Mouse (Mus musculus) megakaryocyte, embryonic 14.5 days (primary cell): ENCODE data around the gene Cpm. TPM values are rescaled to one million over a fixed set of nuclear protein-coding genes. Genes with fewer than 3 reads are reported as not detected.
"Not testable (repeated sequence)": the region's sequence is repeated elsewhere in the genome, so short reads cannot be mapped to it uniquely, and the experiment has no call there.

Experiments used
- H3K27me3 ChIP-seq: replicated peaks from 2 replicates; pipeline ENCODE3; 2012; ENCODE audit warnings: inconsistent platforms
- H3K36me3 ChIP-seq: replicated peaks from 2 replicates; pipeline ENCODE3; 2012; ENCODE audit warnings: low read length, inconsistent platforms, mixed read lengths
- H3K4me1 ChIP-seq: 2 replicates; pipeline ENCODE4 v1.6.1; 2012; ENCODE audit warnings: inconsistent platforms
- H3K4me3 ChIP-seq: replicated peaks from 2 replicates; pipeline ENCODE3; 2012; ENCODE audit warnings: moderate library complexity, mild to moderate bottlenecking, inconsistent platforms
- H3K9me3 ChIP-seq: 2 replicates; pipeline ENCODE4 v1.6.1; 2012; ENCODE audit warnings: inconsistent platforms
- FLI1 ChIP-seq: IDR thresholded peaks from 2 replicates; pipeline ENCODE4 v1.6.1; 2012; ENCODE audit warnings: low read length, inconsistent platforms, mixed read lengths
- GATA1 ChIP-seq: IDR thresholded peaks from 3 replicates; pipeline ENCODE4 v1.6.1; 2012; ENCODE audit warnings: mixed read lengths, low read length, inconsistent platforms, borderline replicate concordance
- polyA plus RNA-seq: library from polyadenylated mRNA; stranded (reverse); fragments of >175 nt; gene quantifications from 2 replicates; pipeline ENCODE4 v1.2.3, GENCODE M21; 2012; ENCODE audit warnings: low replicate concordance; ENCODE audit not compliant: insufficient read depth

The Cpm gene
- polyA plus RNA-seq, 1 experiment = not detected

DNA sequence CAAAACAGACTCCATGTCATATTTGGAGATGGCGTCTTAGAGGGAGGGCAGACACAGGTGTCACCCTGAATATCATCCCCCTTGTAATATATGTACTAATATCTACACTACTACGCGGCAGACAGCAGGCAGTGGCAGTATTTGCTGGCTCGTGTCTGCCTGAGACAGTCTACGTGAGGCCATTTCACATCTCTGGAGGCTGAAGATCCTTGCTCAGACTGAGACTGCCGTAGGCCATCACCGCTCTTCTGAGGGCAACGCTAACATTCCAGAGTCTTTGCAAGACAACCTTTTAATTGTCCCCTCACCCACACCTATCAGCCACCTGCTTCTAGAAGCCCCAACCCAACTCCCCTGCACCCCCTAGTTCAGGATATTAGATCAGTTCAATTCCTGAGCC, 84.2 kb downstream of the Cpm start:
- Histone ChIP-seq H3K27me3 (no peaks in the 10 kb centered on the region), H3K4me1 (peaks cover 73% of the 10 kb centered on the region), H3K4me3 (no peak overlapping the region), H3K9me3 (no peaks in the 10 kb centered on the region), H3K36me3 (peaks cover 10% of the 10 kb centered on the region)
- TF ChIP-seq FLI1 = no peak
- no peak for TF ChIP-seq GATA1

DNA sequence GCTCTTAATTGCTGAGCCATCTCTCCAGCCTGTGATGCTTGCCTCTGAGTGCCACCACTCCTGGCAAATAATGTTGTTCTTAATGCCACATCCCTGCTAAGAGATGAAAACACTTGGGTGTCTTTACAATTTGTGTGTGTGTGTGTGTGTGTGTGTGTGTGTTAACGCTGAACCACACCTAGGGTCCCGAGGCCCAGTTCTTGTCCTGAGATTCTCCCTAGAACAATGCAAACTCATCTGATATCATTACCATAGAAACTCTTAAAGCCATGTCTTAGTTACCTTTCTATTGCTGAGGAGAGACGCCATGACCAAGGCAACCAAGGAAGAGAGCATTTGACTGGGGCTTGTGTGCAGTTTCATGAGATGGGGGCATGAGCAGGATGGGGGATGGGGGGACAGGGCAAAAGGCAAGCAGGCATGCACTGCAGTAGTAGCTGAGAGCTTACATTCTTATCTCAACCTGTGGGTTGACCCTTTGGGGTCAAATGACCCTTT, 84.8 kb downstream of the Cpm start:
- Histone ChIP-seq H3K4me1 (peaks cover 74% of the 10 kb centered on the region), H3K9me3 (no peaks in the 10 kb centered on the region), H3K36me3 (peaks cover 4% of the 10 kb centered on the region), H3K4me3 (no peak overlapping the region), H3K27me3 (no peaks in the 10 kb centered on the region)
- no peak for TF ChIP-seq FLI1
- no peak for TF ChIP-seq GATA1

DNA sequence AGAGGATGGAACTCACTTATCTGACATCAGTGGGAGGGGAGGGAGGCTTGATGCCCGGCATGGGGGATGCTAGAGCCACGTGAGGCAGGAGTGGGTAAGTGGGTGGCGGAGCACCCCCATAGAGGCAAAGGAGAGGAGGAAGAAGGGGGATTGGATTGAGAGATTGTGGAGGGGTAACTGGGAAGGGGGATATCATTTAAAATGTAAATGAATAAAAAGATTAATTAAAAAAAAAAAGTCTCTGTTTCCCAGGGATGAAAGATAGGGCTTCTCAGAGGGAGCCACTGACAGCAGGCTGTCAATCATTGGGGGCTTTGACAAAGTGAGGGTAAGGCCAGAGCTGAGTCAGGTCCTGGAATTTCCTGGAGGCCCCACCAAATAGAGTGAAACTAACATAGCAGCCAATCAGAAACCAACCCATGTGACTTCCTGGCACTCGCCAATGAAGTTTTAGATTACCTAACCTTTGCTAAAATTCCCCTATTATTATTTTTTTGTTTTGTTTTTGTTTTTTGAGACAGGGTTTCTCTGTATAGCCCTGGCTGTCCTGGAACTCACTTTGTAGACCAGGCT, 85.7 kb downstream of the Cpm start:
- no peak for TF ChIP-seq FLI1
- no peak for TF ChIP-seq GATA1
- Histone ChIP-seq H3K27me3 (no peaks in the 10 kb centered on the region), H3K4me1 (peaks cover 81% of the 10 kb centered on the region), H3K4me3 (no peak overlapping the region), H3K36me3 (no peaks in the 10 kb centered on the region), H3K9me3 (no peaks in the 10 kb centered on the region)

DNA sequence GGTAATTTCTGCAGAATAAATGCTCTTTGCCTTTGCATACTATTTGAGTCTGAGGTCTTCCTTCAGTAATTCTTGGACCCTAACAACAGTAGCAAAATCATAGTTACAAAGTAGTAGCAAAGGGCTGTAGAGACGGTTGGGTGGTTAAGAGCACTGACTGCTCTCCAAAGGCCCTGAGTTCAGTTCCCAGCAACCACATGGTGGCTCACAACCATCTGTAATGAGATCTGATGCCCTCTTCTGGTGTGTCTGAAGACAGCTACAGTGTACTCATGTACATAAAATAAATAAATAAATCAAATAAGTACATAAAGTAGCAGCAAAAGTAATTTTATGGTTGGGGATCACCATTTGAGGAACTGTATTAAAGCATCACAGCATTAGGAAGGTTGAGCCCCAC, 86.4 kb downstream of the Cpm start:
- H3K36me3 ChIP-seq, H3K27me3 ChIP-seq, H3K9me3 ChIP-seq, H3K4me3 ChIP-seq: not testable (repeated sequence)
- peaks cover 83% of the 10 kb centered on the region for H3K4me1 ChIP-seq

DNA sequence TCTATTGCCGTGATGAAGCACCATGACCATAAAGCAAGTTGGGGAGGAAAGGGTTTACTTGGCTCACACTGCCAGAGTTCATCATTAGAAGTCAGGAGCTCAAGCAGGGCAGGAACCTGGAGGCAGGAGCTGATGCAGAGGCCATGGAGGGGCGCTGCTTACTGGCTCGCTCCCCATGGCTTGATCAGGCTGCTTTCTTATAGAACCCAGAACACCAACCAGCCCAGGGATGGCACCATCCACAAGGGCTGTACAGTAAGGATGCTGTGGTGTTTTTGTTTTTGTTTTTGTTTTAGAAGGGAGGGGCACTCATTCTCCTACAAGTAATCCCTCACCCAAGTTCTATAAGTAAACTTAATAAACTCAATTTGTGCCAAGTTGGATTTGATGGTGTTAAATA, 87.4 kb downstream of the Cpm start:
- no peaks in the 10 kb centered on the region for H3K36me3 ChIP-seq
- peaks cover 84% of the 10 kb centered on the region for H3K4me1 ChIP-seq
- H3K4me3 ChIP-seq = no peak overlapping the region
- no peak for TF ChIP-seq FLI1
- no peak for TF ChIP-seq GATA1
- no peaks in the 10 kb centered on the region for H3K9me3 ChIP-seq
- H3K27me3 ChIP-seq = no peaks in the 10 kb centered on the region

DNA sequence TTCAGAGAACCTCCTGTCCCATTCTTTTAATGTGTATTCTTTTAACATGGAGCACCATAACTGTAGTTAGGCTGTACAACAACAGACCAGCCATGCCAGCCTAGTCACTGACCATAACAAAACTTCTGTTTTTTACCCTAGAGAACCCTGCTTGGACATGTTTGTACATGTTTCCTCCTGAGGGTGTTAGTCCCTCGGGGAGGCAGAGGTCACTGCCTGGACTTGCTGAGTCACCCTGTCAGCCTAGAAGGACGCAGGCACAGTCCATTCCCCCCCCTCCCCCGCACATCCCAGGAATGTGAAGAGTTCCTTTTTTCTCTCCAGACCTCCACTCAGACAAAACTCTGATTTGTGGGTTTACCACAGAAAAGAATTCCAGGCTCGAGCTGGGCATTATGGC, 88.3 kb downstream of the Cpm start:
- H3K4me1 ChIP-seq = peaks cover 81% of the 10 kb centered on the region
- no peaks in the 10 kb centered on the region for H3K36me3 ChIP-seq
- H3K4me3 ChIP-seq = peak overlapping the region; percentile 56
- H3K27me3 ChIP-seq = no peaks in the 10 kb centered on the region
- no peaks in the 10 kb centered on the region for H3K9me3 ChIP-seq
- no peak for TF ChIP-seq GATA1
- no peak for TF ChIP-seq FLI1

DNA sequence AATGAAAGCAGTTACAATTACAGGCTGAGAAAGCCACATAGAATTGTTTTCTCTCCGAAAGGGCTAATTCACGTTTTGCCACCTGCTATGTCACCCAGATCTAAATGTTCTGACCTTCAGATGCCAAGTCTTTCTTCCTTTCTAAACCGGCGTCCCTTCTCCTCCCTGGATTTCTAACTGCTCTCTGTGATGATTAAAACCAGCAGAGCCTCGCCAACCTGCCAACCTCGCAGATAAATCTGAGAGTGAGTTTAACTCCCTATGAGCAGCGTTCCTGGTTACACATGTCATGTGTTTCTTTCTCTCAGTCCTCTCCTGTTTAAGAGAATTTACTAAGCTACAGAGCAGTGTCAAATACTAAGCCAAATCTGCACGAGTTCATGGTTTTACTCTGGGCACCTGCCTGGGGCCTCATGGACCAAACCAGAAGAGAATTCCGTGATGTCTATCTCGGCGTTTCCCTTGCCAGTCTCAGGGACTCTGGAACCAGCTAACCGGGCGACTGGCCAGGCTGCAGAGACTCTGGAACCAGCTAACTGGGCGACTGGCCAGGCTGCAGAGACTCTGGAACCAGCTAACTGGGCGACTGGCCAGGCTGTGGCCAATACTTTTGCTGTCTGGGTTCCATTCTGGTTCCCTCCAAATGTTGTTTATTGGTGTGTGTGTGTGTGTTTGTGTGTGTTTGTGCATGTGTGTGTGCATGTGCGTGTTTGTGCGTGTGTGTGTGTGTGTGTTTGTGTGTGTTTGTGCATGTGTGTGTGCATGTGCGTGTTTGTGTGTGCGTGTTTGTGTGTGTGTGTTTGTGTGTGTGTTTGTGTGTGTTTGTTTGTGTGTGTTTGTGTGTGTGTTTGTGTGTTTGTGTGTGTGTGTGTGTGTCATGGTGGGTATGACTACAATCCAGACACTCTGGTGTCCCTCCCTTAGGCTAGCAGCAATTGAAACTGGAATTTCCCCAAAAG, 89.1 kb downstream of the Cpm start:
- no peaks in the 10 kb centered on the region for H3K36me3 ChIP-seq
- no peaks in the 10 kb centered on the region for H3K9me3 ChIP-seq
- no peak for TF ChIP-seq GATA1
- H3K27me3 ChIP-seq = no peaks in the 10 kb centered on the region
- H3K4me3 ChIP-seq = no peak overlapping the region
- H3K4me1 ChIP-seq = peaks cover 78% of the 10 kb centered on the region

DNA sequence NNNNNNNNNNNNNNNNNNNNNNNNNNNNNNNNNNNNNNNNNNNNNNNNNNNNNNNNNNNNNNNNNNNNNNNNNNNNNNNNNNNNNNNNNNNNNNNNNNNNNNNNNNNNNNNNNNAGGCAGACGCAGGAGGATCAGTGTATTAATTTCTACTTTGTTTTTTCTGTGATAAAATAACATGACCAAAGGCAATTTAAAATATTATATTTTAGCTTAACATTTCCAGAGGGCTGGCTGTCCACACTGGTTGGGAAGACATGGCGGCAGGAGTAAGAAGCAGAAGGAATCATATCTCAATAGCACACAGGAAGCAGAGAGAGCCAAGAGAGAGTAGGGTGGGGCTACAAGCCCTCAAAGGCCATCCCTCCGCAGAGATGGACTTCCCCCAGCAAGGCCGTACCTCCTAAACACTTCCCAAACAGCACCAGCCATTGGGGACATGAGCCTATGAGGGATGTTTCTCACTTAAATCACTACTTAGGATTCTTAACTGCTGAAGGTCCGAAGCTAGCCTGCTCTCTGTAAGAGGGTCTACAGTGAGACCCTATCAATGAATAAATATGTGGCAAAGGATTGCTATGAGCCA, 94.9 kb downstream of the Cpm start:
- Histone ChIP-seq H3K4me1 (peaks cover 27% of the 10 kb centered on the region), H3K27me3 (peaks cover under 1% of the 10 kb centered on the region), H3K9me3 (no peaks in the 10 kb centered on the region), H3K36me3 (no peaks in the 10 kb centered on the region), H3K4me3 (no peak overlapping the region)
- TF ChIP-seq GATA1 = no peak
- no peak for TF ChIP-seq FLI1

DNA sequence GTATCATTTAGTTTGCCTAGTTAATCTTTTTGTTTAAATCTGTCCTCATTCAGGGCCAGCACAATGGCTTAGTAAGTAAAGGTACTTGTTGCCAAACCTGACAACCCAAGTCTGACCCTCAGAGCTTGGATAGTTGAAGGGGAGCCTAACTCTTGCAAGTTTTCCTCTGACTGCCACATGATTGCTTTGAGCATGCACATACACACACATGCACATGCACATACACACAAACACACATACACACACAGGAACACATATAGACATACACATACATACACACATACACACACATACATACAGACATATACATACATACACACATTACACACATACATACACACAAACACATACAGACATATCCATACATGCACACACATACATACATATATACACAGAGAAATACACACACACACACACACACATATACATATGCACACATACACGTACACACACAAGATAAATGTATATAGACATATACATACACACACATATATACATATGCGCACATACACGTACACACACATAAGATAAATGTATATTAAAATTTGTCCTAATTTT, 95.6 kb downstream of the Cpm start:
- Histone ChIP-seq H3K36me3 (no peaks in the 10 kb centered on the region), H3K4me3 (no peak overlapping the region), H3K4me1 (peaks cover 22% of the 10 kb centered on the region), H3K27me3 (peaks cover 5% of the 10 kb centered on the region), H3K9me3 (no peaks in the 10 kb centered on the region)
- TF ChIP-seq FLI1 (no peak), GATA1 (no peak)

DNA sequence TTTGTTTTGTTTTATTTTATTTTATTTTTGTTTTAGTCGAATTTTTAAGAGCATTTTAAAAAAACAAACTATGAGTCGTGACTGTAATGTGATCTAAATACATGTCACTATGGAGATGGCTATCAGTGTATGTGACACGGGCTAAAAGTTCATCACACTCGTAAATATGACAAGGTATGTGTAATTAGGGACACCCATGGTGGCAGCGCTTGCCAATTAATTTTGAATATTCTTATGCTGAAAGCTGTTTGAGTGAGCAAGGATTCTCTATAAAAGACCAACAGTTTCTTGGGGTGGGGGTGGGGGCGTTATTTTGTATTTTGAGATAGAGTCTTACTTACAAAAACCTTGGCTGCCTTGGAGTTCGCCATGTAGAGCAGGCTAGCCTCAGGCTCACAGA, 96.4 kb downstream of the Cpm start:
- no peak for TF ChIP-seq FLI1
- no peak for TF ChIP-seq GATA1
- Histone ChIP-seq H3K27me3 (peaks cover 5% of the 10 kb centered on the region), H3K36me3 (no peaks in the 10 kb centered on the region), H3K4me1 (peaks cover 24% of the 10 kb centered on the region), H3K9me3 (no peaks in the 10 kb centered on the region), H3K4me3 (no peak overlapping the region)
